Comparison of ENCODE assay signal across 12 mouse cellular contexts in the genomic region with DNA sequence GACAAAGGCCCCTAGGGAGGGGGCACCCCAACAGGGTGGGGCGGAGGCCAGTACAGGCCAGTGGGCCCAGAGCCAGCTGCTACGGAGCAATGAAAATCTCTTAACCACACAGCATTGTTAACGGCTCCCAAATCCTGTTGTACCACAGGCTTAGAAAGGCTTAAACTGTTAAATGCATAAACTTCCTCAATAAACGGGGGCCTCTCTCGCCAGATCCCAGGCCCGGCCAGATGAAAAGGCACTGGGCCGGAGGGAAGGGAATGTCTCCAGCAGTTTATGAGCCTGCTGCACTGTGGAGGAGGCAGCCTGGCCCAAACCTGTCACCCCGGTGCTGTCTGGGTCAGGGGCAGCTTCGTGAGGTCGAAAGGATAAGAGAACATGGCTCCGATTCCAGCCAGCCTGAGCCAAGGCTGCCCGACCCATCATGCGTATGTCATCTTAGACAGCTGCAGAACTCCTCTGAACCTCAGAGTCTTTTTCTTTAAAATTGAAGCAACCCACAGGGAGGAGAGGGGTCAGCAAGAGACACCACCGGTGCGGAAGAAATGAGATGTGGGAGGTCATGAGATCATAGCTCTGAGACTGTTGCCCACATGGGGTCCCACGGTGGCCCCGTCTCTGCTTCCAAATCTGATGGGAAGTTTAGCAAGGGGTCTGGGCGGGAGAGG.
DNase-seq lines count a peak whose midpoint lies in the region; ATAC-seq and TF ChIP-seq lines count a peak whose summit lies in the region.
"Had no signal": no experiment of that assay in that cellular context is flagged by ENCODE, and none has a peak within 500 bp of the region (broad histone marks: within the 10 kb centered on the region; RNA-seq: fewer than 3 reads in every experiment).

No protein-coding gene starts in this region.

- H3K4me3 ChIP-seq in kidney, postnatal 0 days (replicated peaks; ENCODE audit: low read depth, low read length), result no peak overlapping the region
- H3K4me3 ChIP-seq in embryonic facial prominence, embryonic 15.5 days (replicated peaks), result no peak overlapping the region
- H3K4me3 ChIP-seq in intestine, embryonic 15.5 days (replicated peaks), result no peak overlapping the region
- no peak overlapping the region for H3K4me3 ChIP-seq in neural tube, embryonic 14.5 days (ENCODE audit: low read depth, low read length)

- H3K27me3 ChIP-seq in kidney, postnatal 0 days (ENCODE audit: insufficient read depth, low read length), result no peaks in the 10 kb centered on the region
- H3K27me3 ChIP-seq in embryonic facial prominence, embryonic 15.5 days, result no peaks in the 10 kb centered on the region
- no peaks in the 10 kb centered on the region for H3K27me3 ChIP-seq in intestine, embryonic 15.5 days (replicated peaks)
- H3K27me3 ChIP-seq in neural tube, embryonic 14.5 days (ENCODE audit: control insufficient read depth, insufficient read depth, low read length), result no peaks in the 10 kb centered on the region

- H3K4me2 ChIP-seq in kidney, postnatal 0 days (ENCODE audit: low read length), result no peak overlapping the region
- H3K4me2 ChIP-seq in embryonic facial prominence, embryonic 15.5 days (replicated peaks), result 0 out of 2 replicates have a peak overlapping the region, but pooled peaks have one; percentile 8
- no peak overlapping the region for H3K4me2 ChIP-seq in intestine, embryonic 15.5 days (replicated peaks)
- no peak overlapping the region for H3K4me2 ChIP-seq in neural tube, embryonic 14.5 days (ENCODE audit: low read depth, low read length)

- ATAC-seq in kidney, postnatal 0 days (replicated peaks; ENCODE audit: low FRiP score, low read depth), result no peak
- ATAC-seq in embryonic facial prominence, embryonic 15.5 days (ENCODE audit: insufficient number of reproducible peaks, low FRiP score, low TSS enrichment, low read depth), result peak; percentile 32; the same call in 1 of the 2 replicates
- peak; percentile 57 for ATAC-seq in intestine, embryonic 15.5 days
- no peak for ATAC-seq in neural tube, embryonic 14.5 days (ENCODE audit: low read depth)
- ATAC-seq: inflammation-experienced regulatory T-cells, adult 6 months had no signal

- H3K9me3 ChIP-seq in kidney, postnatal 0 days (replicated peaks; ENCODE audit: low read length), result no peaks in the 10 kb centered on the region
- no peaks in the 10 kb centered on the region for H3K9me3 ChIP-seq in embryonic facial prominence, embryonic 15.5 days (replicated peaks)
- H3K9me3 ChIP-seq in intestine, embryonic 15.5 days, result no peaks in the 10 kb centered on the region
- no peaks in the 10 kb centered on the region for H3K9me3 ChIP-seq in neural tube, embryonic 14.5 days (ENCODE audit: control insufficient read depth, low read length)

- no peaks in the 10 kb centered on the region for H3K36me3 ChIP-seq in kidney, postnatal 0 days (ENCODE audit: insufficient read depth, low read length)
- H3K36me3 ChIP-seq in embryonic facial prominence, embryonic 15.5 days, result 0 out of 2 replicates have a peak, but pooled peaks cover 15% of the 10 kb centered on the region
- H3K36me3 ChIP-seq in intestine, embryonic 15.5 days, result no peaks in the 10 kb centered on the region
- H3K36me3 ChIP-seq in neural tube, embryonic 14.5 days (ENCODE audit: control insufficient read depth, insufficient read depth, low read length), result no peaks in the 10 kb centered on the region

- no peak for DNase-seq in kidney, postnatal 0 days (ENCODE audit: low spot score)
- no peak for DNase-seq in kidney, adult 18-20 months
- no peak for DNase-seq in urinary bladder, postnatal 4 days (ENCODE audit: low spot score in 2 of 2)
- no peak for DNase-seq in liver
- no peak for DNase-seq in frontal cortex, postnatal 25 days (ENCODE audit: low spot score in 2 of 2)
- DNase-seq: cerebellum, postnatal 10 days; gastrocnemius, postnatal 14 days; lung, adult 18-20 months had no signal

- H3K4me1 ChIP-seq in kidney, postnatal 0 days (replicated peaks; ENCODE audit: insufficient read depth, low read length), result peaks cover 20% of the 10 kb centered on the region
- H3K4me1 ChIP-seq in embryonic facial prominence, embryonic 15.5 days, result peaks cover 43% of the 10 kb centered on the region
- H3K4me1 ChIP-seq in intestine, embryonic 15.5 days (replicated peaks), result peaks cover 50% of the 10 kb centered on the region
- peaks cover 12% of the 10 kb centered on the region for H3K4me1 ChIP-seq in neural tube, embryonic 14.5 days (ENCODE audit: control insufficient read depth, insufficient read depth, low read length)

- H3K27ac ChIP-seq in kidney, postnatal 0 days, result peak overlapping the region; percentile 54; the same call in 1 of the 2 replicates
- H3K27ac ChIP-seq in embryonic facial prominence, embryonic 15.5 days (replicated peaks), result peak overlapping the region; percentile 56; the same call in 1 of the 2 replicates
- H3K27ac ChIP-seq in intestine, embryonic 15.5 days, result peak overlapping the region; percentile 69
- H3K27ac ChIP-seq in neural tube, embryonic 14.5 days (ENCODE audit: low read depth, low read length), result peak overlapping the region; percentile 23; the same call in 1 of the 2 replicates

- WGBS in kidney, postnatal 0 days, result 26% methylated on average over 18 of the region's 18 CpGs
- WGBS in embryonic facial prominence, embryonic 15.5 days, result 31% methylated on average over 18 of the region's 18 CpGs
- 28% methylated on average over 18 of the region's 18 CpGs for WGBS in intestine, embryonic 15.5 days
- WGBS in neural tube, embryonic 14.5 days, result 14% methylated on average over 18 of the region's 18 CpGs

- H3K9ac ChIP-seq in kidney, postnatal 0 days (ENCODE audit: low read depth, low read length), result 0 out of 2 replicates have a peak overlapping the region, but pooled peaks have one; percentile 35
- no peak overlapping the region for H3K9ac ChIP-seq in embryonic facial prominence, embryonic 15.5 days
- no peak overlapping the region; the same call in 1 of the 2 replicates for H3K9ac ChIP-seq in intestine, embryonic 15.5 days
- H3K9ac ChIP-seq in neural tube, embryonic 14.5 days (replicated peaks; ENCODE audit: low read depth, low read length), result no peak overlapping the region

- no peak for TF ChIP-seq CTCF in kidney, postnatal 0 days (IDR thresholded peaks at IDR 0.05; ENCODE audit: low read depth)

Comparison
In these comparisons a context has a peak if more than half of its experiments do, and no peak if none do; other contexts are left out.
1. ATAC-seq: peak in embryonic facial prominence, embryonic 15.5 days (single experiment) and intestine, embryonic 15.5 days (single experiment); none in kidney, postnatal 0 days (single experiment) and neural tube, embryonic 14.5 days (single experiment).
2. Peak in every context shown above with its lines, with median percentiles within 50 percentile points of each other: H3K27ac ChIP-seq.